Mouse (Mus musculus) heart, postnatal 0 days (tissue): ENCODE results near the gene Fuk. TPM values are rescaled to one million over a fixed set of nuclear protein-coding genes. Genes with fewer than 3 reads are reported as not detected.

Source experiments
- ATAC-seq: fragments of 200-750 bp; cut with Nextera tagmentation; 2 replicates; pipeline ENCODE4 v1.8.0; 2017; ENCODE audit warnings: low read depth, moderate number of reproducible peaks, moderate library complexity; ENCODE audit not compliant: insufficient read depth
- DNase-seq: peaks from one replicate; pipeline ENCODE4 v3.0.0-alpha.2; 2016; ENCODE audit warnings: low spot score
- H3K27ac ChIP-seq: fragments of 300-500 bp; sonication (generic); 2 replicates; pipeline ENCODE4 v1.5.1; 2014; ENCODE audit warnings: low read depth, mild to moderate bottlenecking
- H3K27me3 ChIP-seq: fragments of 300-500 bp; sonication (generic); 2 replicates; pipeline ENCODE4 v1.6.1; 2014; ENCODE audit warnings: low read length, mixed read lengths; ENCODE audit not compliant: control insufficient read depth, insufficient read depth
- H3K36me3 ChIP-seq: fragments of 300-500 bp; sonication (generic); replicated peaks from 2 replicates; pipeline ENCODE4 v1.6.1; 2014; ENCODE audit warnings: low read length, mixed read lengths; ENCODE audit not compliant: control insufficient read depth, insufficient read depth
- H3K4me1 ChIP-seq: fragments of 300-500 bp; sonication (generic); 2 replicates; pipeline ENCODE4 v1.6.1; 2014; ENCODE audit warnings: antibody characterized with exemption; ENCODE audit not compliant: control insufficient read depth, insufficient read depth
- H3K4me2 ChIP-seq: fragments of 300-500 bp; sonication (generic); 2 replicates; pipeline ENCODE4 v1.6.1; 2014; ENCODE audit warnings: low read depth, mild to moderate bottlenecking, low read length, moderate library complexity
- H3K4me3 ChIP-seq: fragments of 300-500 bp; sonication (generic); 2 replicates; pipeline ENCODE4 v1.5.1; 2014; ENCODE audit warnings: low read depth, low read length
- H3K9ac ChIP-seq: fragments of 300-500 bp; sonication (generic); replicated peaks from 2 replicates; pipeline ENCODE4 v1.6.1; 2014; ENCODE audit warnings: low read depth, low read length, mixed read lengths
- H3K9me3 ChIP-seq: fragments of 300-500 bp; sonication (generic); replicated peaks from 2 replicates; pipeline ENCODE4 v1.6.1; 2016; ENCODE audit warnings: low read length; ENCODE audit not compliant: control insufficient read depth
- CTCF ChIP-seq: IDR thresholded peaks from 2 replicates; pipeline ENCODE4 v1.5.1; 2016; ENCODE audit warnings: antibody characterized with exemption, control low read depth, low read depth
- EP300 ChIP-seq: IDR thresholded peaks from 2 replicates; pipeline ENCODE4 v1.6.1; 2016; ENCODE audit warnings: antibody characterized with exemption, low read depth
- WGBS: fragments of 180-500 bp; shearing (Covaris S2); extraction: QIAGEN DNeasy Blood & Tissue Kit; methylation state at CpG from one replicate; pipeline ENCODE4 v1.1.7; 2014; 5-methylcytosine and 5-hydroxymethylcytosine counted together
- polyA plus RNA-seq: library from polyadenylated mRNA; unstranded; fragments of >200 nt; fragmentation: Nextera tagmentation; extraction: Ambion mirVana; gene quantifications from 2 replicates; pipeline ENCODE4 v1.2.1, GENCODE M21; 2015
- total RNA-seq: library from RNA; depleted of rRNA; stranded (reverse); fragments of >200 nt; gene quantifications from 2 replicates; pipeline ENCODE4 v1.2.3, GENCODE M21; 2014; ENCODE audit warnings: low replicate concordance

Gene Fuk
- total and polyA plus RNA-seq, 2 experiments from 2014 or later: 3.7 to 10.8 TPM

DNA sequence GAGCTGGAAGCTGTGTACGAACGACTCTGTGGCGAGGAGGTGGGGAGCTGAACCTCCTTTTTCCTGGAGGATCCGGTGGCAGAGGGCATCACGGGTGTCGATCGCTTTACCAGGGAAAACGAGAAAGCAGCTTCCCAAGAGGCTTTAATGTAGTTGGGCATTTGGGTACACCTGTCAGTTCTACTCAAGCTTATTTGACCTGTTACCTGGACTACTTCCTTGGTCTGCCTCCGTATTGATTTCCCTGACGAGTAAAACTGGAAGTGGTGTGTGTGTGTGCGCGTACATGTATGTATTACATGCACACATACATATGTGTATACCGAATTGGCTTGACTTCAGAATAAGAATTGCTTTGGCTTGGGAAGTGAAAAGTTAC is 55.1 kb downstream of the Fuk start:
- Histone ChIP-seq H3K27ac (peak overlapping the region; percentile 85), H3K27me3 (no peaks in the 10 kb centered on the region), H3K9ac (peak overlapping the region; percentile 69), H3K4me3 (peak overlapping the region; percentile 65), H3K36me3 (peaks cover 51% of the 10 kb centered on the region), H3K4me2 (peak overlapping the region; percentile 83), H3K9me3 (no peaks in the 10 kb centered on the region), H3K4me1 (peaks cover 18% of the 10 kb centered on the region)
- 1% methylated on average over 13 of the region's 13 CpGs for WGBS
- TF ChIP-seq EP300: no peak
- TF ChIP-seq CTCF: no peak
- ATAC-seq: 0 out of 2 replicates have a peak, but pooled peaks have one; percentile 9
- DNase-seq: peak; percentile 20

DNA sequence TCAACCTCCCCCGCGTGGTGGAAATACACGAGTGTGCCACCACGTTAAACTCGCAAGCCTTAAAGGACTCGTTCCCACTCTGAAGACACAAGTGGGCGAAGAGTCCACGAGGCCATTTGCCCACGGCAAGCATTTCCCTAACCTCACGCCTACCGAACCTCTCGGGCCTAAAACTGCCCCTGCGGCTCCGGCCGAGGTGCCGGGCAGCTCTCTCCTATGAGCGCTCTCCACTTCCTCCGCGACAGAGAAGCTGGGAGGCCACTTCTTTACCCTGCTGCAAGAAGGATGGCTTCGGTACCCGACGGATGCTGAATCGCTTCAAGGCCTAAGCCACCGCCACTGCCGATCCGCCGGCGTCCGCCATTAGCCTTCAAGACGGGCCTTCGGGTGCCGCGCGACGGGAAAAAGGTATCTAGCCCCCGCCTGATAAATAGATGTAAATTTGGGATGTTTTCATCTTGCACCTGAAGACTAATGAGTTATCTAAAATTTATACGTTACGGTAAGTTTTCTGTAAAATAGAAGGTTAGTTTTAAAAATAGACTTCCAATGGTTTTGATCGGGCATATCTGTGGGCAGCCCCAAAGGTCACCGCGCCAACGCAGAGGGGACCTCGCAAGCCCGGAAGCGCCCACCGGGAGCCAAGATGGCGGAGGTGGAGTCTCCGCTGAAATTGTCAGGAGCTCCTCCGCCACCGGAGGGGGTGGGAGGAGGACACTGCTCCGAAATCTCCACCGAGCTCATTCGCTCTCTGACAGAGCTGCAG is 55.7 kb downstream of the Fuk start, which contains the start of the genes Cog4 and Sf3b3:
Gene Cog4 (plus strand): TSS at position 196 of the 766 bp plus-strand sequence.
Gene Sf3b3 (minus strand): TSS at position 383 of the 766 bp plus-strand sequence.
- peak within 1 kb of the TSS; percentile 83 for H3K4me2 ChIP-seq

DNA sequence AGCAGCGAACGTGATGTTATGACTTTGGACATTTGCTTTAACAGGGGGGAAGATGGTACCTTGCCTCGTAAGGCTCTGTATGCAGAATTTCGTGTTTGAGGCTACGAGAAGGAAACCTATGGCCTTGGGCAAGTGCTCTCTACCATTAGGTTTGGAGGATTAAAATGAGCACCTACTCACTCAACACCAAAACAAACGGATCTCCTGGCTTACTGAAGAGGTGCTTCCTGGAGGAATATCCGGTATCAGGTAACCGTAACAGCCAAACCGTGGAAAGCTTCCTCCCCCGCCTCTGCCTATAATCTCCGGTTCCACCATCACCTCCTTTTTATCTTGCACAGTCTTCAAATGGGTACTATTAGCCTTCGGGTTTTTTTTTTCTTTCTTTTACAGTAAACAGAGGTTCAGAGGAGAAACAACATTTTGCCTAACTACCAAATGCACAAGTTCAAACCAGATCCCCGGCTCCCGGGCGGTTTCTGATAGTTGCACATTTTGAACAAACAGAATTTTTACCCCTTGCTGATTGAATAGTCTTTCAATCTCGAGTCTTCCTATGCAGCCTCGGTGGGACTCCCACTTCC is 56.4 kb downstream of the Fuk start:
- DNase-seq (peak; percentile 6), ATAC-seq (no peak)
- no peaks in the 10 kb centered on the region for H3K27me3 ChIP-seq
- peak overlapping the region; percentile 78 for H3K9ac ChIP-seq
- H3K4me1 ChIP-seq: peaks cover 18% of the 10 kb centered on the region
- H3K36me3 ChIP-seq: peaks cover 49% of the 10 kb centered on the region
- peak overlapping the region; percentile 85 for H3K27ac ChIP-seq
- H3K9me3 ChIP-seq: no peaks in the 10 kb centered on the region
- peak overlapping the region; percentile 65 for H3K4me3 ChIP-seq
- TF ChIP-seq CTCF (no peak), EP300 (no peak)
- WGBS: 2% methylated on average over 17 of the region's 17 CpGs
- peak overlapping the region; percentile 83 for H3K4me2 ChIP-seq

More for the DNA sequence above, 55.7 kb downstream of the Fuk start, which contains the start of the genes Cog4 and Sf3b3:
- peak within 1 kb of the TSS; percentile 65 for H3K4me3 ChIP-seq
- WGBS: under 1% methylated on average over 53 of the region's 53 CpGs
- peaks cover 18% of the 10 kb centered on the region for H3K4me1 ChIP-seq
- H3K27ac ChIP-seq: peak within 1 kb of the TSS; percentile 85
- peaks cover 49% of the 10 kb centered on the region for H3K36me3 ChIP-seq
- TF ChIP-seq EP300: peak; percentile 97
- no peak for TF ChIP-seq CTCF
- DNase-seq (peak; percentile 85), ATAC-seq (peak; percentile 87)
- H3K9me3 ChIP-seq: no peaks in the 10 kb centered on the region
- no peaks in the 10 kb centered on the region for H3K27me3 ChIP-seq
- peak within 1 kb of the TSS; percentile 78 for H3K9ac ChIP-seq

DNA sequence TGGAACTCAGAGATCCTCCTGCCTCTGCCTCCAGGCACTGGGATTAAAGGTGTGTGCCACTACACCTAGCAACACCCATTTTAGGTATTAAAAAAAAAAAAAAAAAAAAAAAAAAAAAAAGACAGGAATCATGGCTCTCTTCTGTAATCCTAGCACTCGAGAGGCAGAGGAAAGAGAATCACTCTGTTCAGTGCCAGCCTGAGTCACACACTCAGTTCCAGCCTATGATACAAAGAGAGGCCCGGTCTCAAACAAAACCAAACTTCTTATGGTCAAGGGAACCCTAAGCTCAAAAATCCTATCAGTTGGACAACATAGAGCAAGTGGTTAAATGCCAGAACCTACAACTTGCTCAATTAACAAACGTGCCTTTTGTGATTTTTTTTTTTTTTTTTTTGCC is 57.3 kb downstream of the Fuk start:
- H3K9ac ChIP-seq: peak overlapping the region; percentile 78

DNA sequence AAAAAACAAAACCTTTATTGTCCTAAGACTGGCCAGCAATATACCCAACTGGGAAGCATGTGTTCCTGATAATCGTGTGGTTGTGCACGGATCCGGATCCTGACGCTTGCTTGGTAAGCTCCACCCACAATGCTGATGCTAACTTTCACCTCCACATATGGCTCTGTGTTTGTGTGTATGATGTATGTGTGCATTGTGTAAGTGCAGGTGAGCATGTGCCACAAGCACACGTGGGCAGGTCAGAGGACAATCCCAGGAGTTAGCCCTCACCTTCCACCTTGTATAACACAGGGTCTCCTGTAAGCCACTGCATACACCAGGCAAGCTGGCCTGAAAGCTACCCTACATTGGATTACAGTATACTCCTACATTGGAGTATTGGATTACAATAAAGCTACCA is 59.1 kb downstream of the Fuk start:
- H3K9ac ChIP-seq: no peak overlapping the region
- H3K4me2 ChIP-seq: no peak overlapping the region
- peaks cover 14% of the 10 kb centered on the region for H3K4me1 ChIP-seq
- H3K4me3 ChIP-seq: no peak overlapping the region
- peaks cover 61% of the 10 kb centered on the region for H3K36me3 ChIP-seq
- H3K27ac ChIP-seq: no peak overlapping the region
- DNase-seq (no peak), ATAC-seq (no peak)
- H3K27me3 ChIP-seq: no peaks in the 10 kb centered on the region
- 71% methylated on average over 5 of the region's 5 CpGs for WGBS
- no peak for TF ChIP-seq CTCF
- TF ChIP-seq EP300: no peak
- H3K9me3 ChIP-seq: no peaks in the 10 kb centered on the region

More for the DNA sequence above, 57.3 kb downstream of the Fuk start:
- Histone ChIP-seq H3K4me1 (peaks cover 18% of the 10 kb centered on the region), H3K27ac (no peak overlapping the region), H3K4me2 (peak overlapping the region; percentile 83; the same call in 1 of the 2 replicates), H3K27me3 (no peaks in the 10 kb centered on the region), H3K36me3 (peaks cover 49% of the 10 kb centered on the region), H3K9me3 (no peaks in the 10 kb centered on the region), H3K4me3 (no peak overlapping the region)
- no peak for ATAC-seq
- TF ChIP-seq EP300: no peak
- no peak for TF ChIP-seq CTCF
- DNase-seq: no peak
- 72% methylated on average over 3 of the region's 3 CpGs for WGBS
